ENCODE assay signal across 7 mouse cellular contexts in the genomic region with DNA sequence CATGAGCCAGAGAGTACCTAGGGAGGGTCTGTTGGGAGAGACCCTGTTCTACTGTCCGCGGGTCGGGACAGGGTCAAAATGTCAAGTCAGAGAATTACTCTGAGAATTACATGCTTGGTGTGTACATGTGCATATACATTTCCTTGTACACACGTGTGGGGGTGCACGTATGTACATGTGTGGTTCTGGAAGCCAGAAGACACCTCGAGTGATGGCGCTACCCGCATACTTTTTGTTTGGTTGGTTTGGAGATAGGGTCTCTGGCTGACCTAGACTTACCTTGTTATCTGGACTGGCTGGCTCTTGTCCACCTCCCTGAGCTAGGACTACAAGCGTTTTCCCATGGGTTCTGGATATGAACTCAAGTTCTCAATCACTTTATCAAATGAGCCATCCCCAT. TPM values are rescaled to one million over a fixed set of nuclear protein-coding genes. Genes with fewer than 3 reads are reported as not detected.
DNase-seq lines count a peak whose midpoint lies in the region; ATAC-seq and TF ChIP-seq lines count a peak whose summit lies in the region.

No protein-coding gene starts in this region.

- no peak for TF ChIP-seq CTCF in lung, embryonic 14.5 days (IDR thresholded peaks at IDR 0.05; ENCODE audit: low read depth)

- H3K4me2 ChIP-seq in lung, embryonic 14.5 days, result peak overlapping the region; percentile 99
- H3K4me2 ChIP-seq in limb, embryonic 11.5 days (ENCODE audit: low read depth, severe bottlenecking), result peak overlapping the region; percentile 99
- peak overlapping the region; percentile 99 for H3K4me2 ChIP-seq in neural tube, embryonic 15.5 days

- DNase-seq in lung, embryonic 14.5 days, result no peak
- no peak for DNase-seq in lung, postnatal 10 days
- DNase-seq in forebrain, embryonic 10.5 days (ENCODE audit: extremely low spot score, low spot score), result no peak
- DNase-seq in limb, embryonic 11.5 days (ENCODE audit: low spot score), result no peak
- no peak for DNase-seq in embryo, embryonic 9.5 days (ENCODE audit: extremely low spot score)
- DNase-seq in right cerebral cortex, postnatal 4 days, result no peak

- H3K27ac ChIP-seq in lung, embryonic 14.5 days (ENCODE audit: low read depth), result no peak overlapping the region
- H3K27ac ChIP-seq in forebrain, embryonic 10.5 days, result peak overlapping the region; percentile 87
- no peak overlapping the region for H3K27ac ChIP-seq in limb, embryonic 11.5 days (replicated peaks; ENCODE audit: low read depth, low read length)
- peak overlapping the region; percentile 89 for H3K27ac ChIP-seq in neural tube, embryonic 15.5 days (replicated peaks)

- peak overlapping the region; percentile 79 for H3K4me3 ChIP-seq in lung, embryonic 14.5 days (ENCODE audit: low read depth, low read length)
- H3K4me3 ChIP-seq in forebrain, embryonic 10.5 days, result peak overlapping the region; percentile 93
- peak overlapping the region; percentile 80 for H3K4me3 ChIP-seq in limb, embryonic 11.5 days (ENCODE audit: low read depth, low read length)
- H3K4me3 ChIP-seq in neural tube, embryonic 15.5 days (replicated peaks), result peak overlapping the region; percentile 91

- peaks cover 3% of the 10 kb centered on the region; the same call in 1 of the 2 replicates for H3K4me1 ChIP-seq in lung, embryonic 14.5 days (ENCODE audit: insufficient read depth)
- peaks cover 25% of the 10 kb centered on the region for H3K4me1 ChIP-seq in forebrain, embryonic 10.5 days
- H3K4me1 ChIP-seq in limb, embryonic 11.5 days (ENCODE audit: control insufficient read depth, insufficient read depth, low read length), result peaks cover 5% of the 10 kb centered on the region
- H3K4me1 ChIP-seq in neural tube, embryonic 15.5 days, result peaks cover 34% of the 10 kb centered on the region

- H3K36me3 ChIP-seq in lung, embryonic 14.5 days (ENCODE audit: insufficient read depth), result no peaks in the 10 kb centered on the region
- H3K36me3 ChIP-seq in forebrain, embryonic 10.5 days (replicated peaks), result peaks cover 9% of the 10 kb centered on the region
- H3K36me3 ChIP-seq in limb, embryonic 11.5 days (ENCODE audit: control insufficient read depth, insufficient read depth, low read length), result no peaks in the 10 kb centered on the region
- 0 out of 2 replicates have a peak, but pooled peaks cover 5% of the 10 kb centered on the region for H3K36me3 ChIP-seq in neural tube, embryonic 15.5 days

- no peaks in the 10 kb centered on the region for H3K27me3 ChIP-seq in lung, embryonic 14.5 days (ENCODE audit: insufficient read depth, low read length)
- peaks cover 12% of the 10 kb centered on the region; the same call in 1 of the 2 replicates for H3K27me3 ChIP-seq in forebrain, embryonic 10.5 days (ENCODE audit: poor library complexity, severe bottlenecking)
- H3K27me3 ChIP-seq in limb, embryonic 11.5 days (ENCODE audit: control insufficient read depth, insufficient read depth, low read length), result peaks cover 9% of the 10 kb centered on the region; the same call in 1 of the 2 replicates
- 0 out of 2 replicates have a peak, but pooled peaks cover 4% of the 10 kb centered on the region for H3K27me3 ChIP-seq in neural tube, embryonic 15.5 days (replicated peaks)

- 72% methylated on average over 9 of the region's 9 CpGs for WGBS in lung, embryonic 14.5 days
- 82% methylated on average over 9 of the region's 9 CpGs for WGBS in forebrain, embryonic 10.5 days
- WGBS in limb, embryonic 11.5 days, result 82% methylated on average over 9 of the region's 9 CpGs
- WGBS in neural tube, embryonic 15.5 days, result 81% methylated on average over 9 of the region's 9 CpGs

- H3K9ac ChIP-seq in lung, embryonic 14.5 days, result peak overlapping the region; percentile 82; the same call in 1 of the 2 replicates
- no peak overlapping the region for H3K9ac ChIP-seq in limb, embryonic 11.5 days (ENCODE audit: low read length)
- H3K9ac ChIP-seq in neural tube, embryonic 15.5 days (replicated peaks), result peak overlapping the region; percentile 51

- peak; percentile 12; the same call in 1 of the 2 replicates for ATAC-seq in lung, embryonic 14.5 days (ENCODE audit: insufficient read depth)
- ATAC-seq in limb, embryonic 11.5 days (ENCODE audit: insufficient number of reproducible peaks, low FRiP score, low TSS enrichment, low read depth), result 0 out of 2 replicates have a peak, but pooled peaks have one; percentile 11
- peak; percentile 6; the same call in 1 of the 2 replicates for ATAC-seq in neural tube, embryonic 15.5 days (ENCODE audit: low FRiP score)

- H3K9me3 ChIP-seq in lung, embryonic 14.5 days (ENCODE audit: low read depth, low read length), result no peaks in the 10 kb centered on the region
- H3K9me3 ChIP-seq in forebrain, embryonic 10.5 days, result no peaks in the 10 kb centered on the region
- H3K9me3 ChIP-seq in limb, embryonic 11.5 days (ENCODE audit: control insufficient read depth, low read length), result no peaks in the 10 kb centered on the region
- no peaks in the 10 kb centered on the region for H3K9me3 ChIP-seq in neural tube, embryonic 15.5 days (replicated peaks)

RNA-seq across cellular contexts. Expression of a gene that starts 0.6 kb away (rescaled TPM):
- polyA plus RNA-seq in lung, embryonic 14.5 days (2014; fragmentation: Nextera tagmentation; extraction: Ambion mirVana), result 11.8 and 14.0 TPM in 2 replicates
- polyA plus RNA-seq in forebrain, embryonic 10.5 days (2016; fragmentation: Nextera tagmentation; extraction: Ambion mirVana), result 9.2 and 10.2 TPM in 2 replicates
- polyA plus RNA-seq in limb, embryonic 11.5 days (2014; fragmentation: Nextera tagmentation; extraction: Ambion mirVana), result 6.9 and 8.3 TPM in 2 replicates
- 15.8 and 16.0 TPM in 2 replicates for polyA plus RNA-seq in neural tube, embryonic 15.5 days (2015; fragmentation: Nextera tagmentation; extraction: Ambion mirVana)

RNA-seq across cellular contexts. Expression of a gene that starts 39.8 kb away (rescaled TPM):
- polyA plus RNA-seq in lung, embryonic 14.5 days (2014; fragmentation: Nextera tagmentation; extraction: Ambion mirVana), result 0.53 and 0.85 TPM in 2 replicates
- polyA plus RNA-seq in forebrain, embryonic 10.5 days (2016; fragmentation: Nextera tagmentation; extraction: Ambion mirVana), result 0.48 and 0.73 TPM in 2 replicates
- 0.20 and 0.37 TPM in 2 replicates for polyA plus RNA-seq in limb, embryonic 11.5 days (2014; fragmentation: Nextera tagmentation; extraction: Ambion mirVana)
- 0.35 and 0.82 TPM in 2 replicates for polyA plus RNA-seq in neural tube, embryonic 15.5 days (2015; fragmentation: Nextera tagmentation; extraction: Ambion mirVana)

RNA-seq across cellular contexts. Expression of a gene that starts 49.8 kb away (rescaled TPM):
- polyA plus RNA-seq in lung, embryonic 14.5 days (2014; fragmentation: Nextera tagmentation; extraction: Ambion mirVana), result 300 and 304 TPM in 2 replicates
- polyA plus RNA-seq in forebrain, embryonic 10.5 days (2016; fragmentation: Nextera tagmentation; extraction: Ambion mirVana), result 246 and 255 TPM in 2 replicates
- 258 and 272 TPM in 2 replicates for polyA plus RNA-seq in limb, embryonic 11.5 days (2014; fragmentation: Nextera tagmentation; extraction: Ambion mirVana)
- polyA plus RNA-seq in neural tube, embryonic 15.5 days (2015; fragmentation: Nextera tagmentation; extraction: Ambion mirVana), result 708 and 827 TPM in 2 replicates

RNA-seq across cellular contexts. Expression of a gene that starts 52.4 kb away (rescaled TPM):
- polyA plus RNA-seq in lung, embryonic 14.5 days (2014; fragmentation: Nextera tagmentation; extraction: Ambion mirVana), result 1.9 and 2.2 TPM in 2 replicates
- 15.5 and 19.1 TPM in 2 replicates for polyA plus RNA-seq in forebrain, embryonic 10.5 days (2016; fragmentation: Nextera tagmentation; extraction: Ambion mirVana)
- polyA plus RNA-seq in limb, embryonic 11.5 days (2014; fragmentation: Nextera tagmentation; extraction: Ambion mirVana), result 2.8 and 3.2 TPM in 2 replicates
- polyA plus RNA-seq in neural tube, embryonic 15.5 days (2015; fragmentation: Nextera tagmentation; extraction: Ambion mirVana), result 35.3 and 45.3 TPM in 2 replicates

Comparison
In these comparisons a context has a peak if more than half of its experiments do, and no peak if none do; other contexts are left out.
1. H3K27ac ChIP-seq: peak in forebrain, embryonic 10.5 days (single experiment) and neural tube, embryonic 15.5 days (single experiment); none in lung, embryonic 14.5 days (single experiment) and limb, embryonic 11.5 days (single experiment).
2. Peak in every context shown above with its lines, with median percentiles within 50 percentile points of each other: ATAC-seq, H3K4me2 ChIP-seq and H3K4me3 ChIP-seq.